Mouse (Mus musculus) lung, adult 2 months (tissue): ENCODE results near the gene Pcsk4.

Source experiments
- CTCF ChIP-seq: fragments of 200-500 bp; IDR thresholded peaks from 2 replicates; pipeline ENCODE4 v1.5.1; 2011; ENCODE audit warnings: mild to moderate bottlenecking, low read length, control low read depth; ENCODE audit not compliant: insufficient read depth
- POLR2A ChIP-seq: fragments of 200-500 bp; IDR thresholded peaks from 2 replicates; pipeline ENCODE4 v1.6.1; 2011; ENCODE audit warnings: low read depth, mild to moderate bottlenecking, control low read depth, low read length, borderline replicate concordance; ENCODE audit errors: extremely low read depth

- TF ChIP-seq POLR2A (no peak), CTCF (no peak)
These were observed 26.8 kb upstream of the Pcsk4 start, which contains the start of gene Plk5 for GRCm38 (mm10) chr10:80356001-80356682.
